Mouse (Mus musculus) liver, embryonic 13.5 days (tissue): ENCODE measurements around the gene Plscr5. TPM values are rescaled to one million over a fixed set of nuclear protein-coding genes. Genes with fewer than 3 reads are reported as not detected.

ENCODE experiments used
- ATAC-seq: fragments of 200-750 bp; cut with Nextera tagmentation; 2 replicates; pipeline ENCODE4 v1.8.0; 2017; ENCODE audit warnings: low read depth, mild to moderate bottlenecking, moderate number of reproducible peaks, moderate library complexity
- DNase-seq: peaks from one replicate; pipeline ENCODE4 v3.0.0; 2022
- H3K27ac ChIP-seq: fragments of 300-500 bp; sonication (generic); 2 replicates; pipeline ENCODE4 v1.5.1; 2015; ENCODE audit warnings: moderate library complexity, mild to moderate bottlenecking, inconsistent platforms
- H3K27me3 ChIP-seq: fragments of 300-500 bp; sonication (generic); 2 replicates; pipeline ENCODE4 v1.6.1; 2015; ENCODE audit warnings: mild to moderate bottlenecking, inconsistent platforms
- H3K36me3 ChIP-seq: fragments of 300-500 bp; sonication (generic); 2 replicates; pipeline ENCODE4 v1.6.1; 2015; ENCODE audit warnings: mild to moderate bottlenecking, inconsistent platforms
- H3K4me1 ChIP-seq: fragments of 300-500 bp; sonication (generic); replicated peaks from 2 replicates; pipeline ENCODE4 v1.6.1; 2015; ENCODE audit warnings: inconsistent platforms
- H3K4me2 ChIP-seq: fragments of 300-500 bp; sonication (generic); 2 replicates; pipeline ENCODE4 v1.6.1; 2015; ENCODE audit warnings: inconsistent platforms, mild to moderate bottlenecking, moderate library complexity
- H3K4me3 ChIP-seq: fragments of 300-500 bp; sonication (generic); replicated peaks from 2 replicates; pipeline ENCODE4 v1.5.1; 2015; ENCODE audit warnings: mild to moderate bottlenecking, inconsistent platforms
- H3K9ac ChIP-seq: fragments of 300-500 bp; sonication (generic); 2 replicates; pipeline ENCODE4 v1.6.1; 2015; ENCODE audit warnings: mild to moderate bottlenecking, inconsistent platforms
- H3K9me3 ChIP-seq: fragments of 300-500 bp; sonication (generic); replicated peaks from 2 replicates; pipeline ENCODE4 v1.6.1; 2016; ENCODE audit warnings: inconsistent platforms
- WGBS: fragments of 180-500 bp; shearing (Covaris S2); methylation state at CpG from one replicate; pipeline ENCODE4 v1.1.7; 2015; ENCODE audit not compliant: insufficient replicate concordance; 5-methylcytosine and 5-hydroxymethylcytosine counted together
- polyA plus RNA-seq: library from polyadenylated mRNA; unstranded; fragments of >200 nt; fragmentation: Nextera tagmentation; extraction: Ambion mirVana; gene quantifications from 2 replicates; pipeline ENCODE4 v1.2.1, GENCODE M21; 2015

Gene Plscr5
- polyA plus RNA-seq, 1 experiment from 2014 or later = not detected

GRCm38 (mm10) chr9:92207757-92208156 lies 15.0 kb downstream of the Plscr5 start:
- no peak for DNase-seq
- Histone ChIP-seq H3K4me3 (no peak overlapping the region), H3K4me2 (no peak overlapping the region), H3K4me1 (no peaks in the 10 kb centered on the region), H3K27me3 (no peaks in the 10 kb centered on the region), H3K9me3 (no peaks in the 10 kb centered on the region), H3K36me3 (no peaks in the 10 kb centered on the region), H3K9ac (no peak overlapping the region), H3K27ac (no peak overlapping the region)
- ATAC-seq = no peak
- 65% methylated on average over 8 of the region's 8 CpGs for WGBS

DNA sequence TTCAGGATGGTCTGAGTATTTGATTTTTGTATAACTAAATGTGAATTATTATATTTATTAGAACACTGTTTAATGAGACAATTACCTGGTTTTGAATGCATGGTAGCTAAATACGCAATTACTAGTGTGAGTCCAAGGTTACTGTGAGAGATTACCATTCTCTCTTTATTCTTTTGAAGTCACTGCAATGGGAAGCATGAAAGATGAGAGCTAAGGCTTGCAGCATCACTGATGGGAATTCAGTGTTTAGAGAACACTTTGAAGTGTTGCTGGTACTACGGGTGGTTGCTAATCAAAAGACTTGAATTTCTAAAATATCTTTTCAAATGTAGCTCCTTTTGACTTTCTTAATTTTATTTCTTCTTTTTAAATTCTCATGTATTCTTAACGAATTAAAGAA lies 17.1 kb downstream of the Plscr5 start:
- DNase-seq (no peak), ATAC-seq (no peak)
- no peak overlapping the region for H3K9ac ChIP-seq
- no peaks in the 10 kb centered on the region for H3K4me1 ChIP-seq
- H3K4me3 ChIP-seq = no peak overlapping the region
- H3K27me3 ChIP-seq = no peaks in the 10 kb centered on the region
- H3K27ac ChIP-seq = no peak overlapping the region
- H3K9me3 ChIP-seq = no peaks in the 10 kb centered on the region
- H3K4me2 ChIP-seq = no peak overlapping the region
- 66% methylated on average over 3 of the region's 3 CpGs for WGBS
- no peaks in the 10 kb centered on the region for H3K36me3 ChIP-seq

DNA sequence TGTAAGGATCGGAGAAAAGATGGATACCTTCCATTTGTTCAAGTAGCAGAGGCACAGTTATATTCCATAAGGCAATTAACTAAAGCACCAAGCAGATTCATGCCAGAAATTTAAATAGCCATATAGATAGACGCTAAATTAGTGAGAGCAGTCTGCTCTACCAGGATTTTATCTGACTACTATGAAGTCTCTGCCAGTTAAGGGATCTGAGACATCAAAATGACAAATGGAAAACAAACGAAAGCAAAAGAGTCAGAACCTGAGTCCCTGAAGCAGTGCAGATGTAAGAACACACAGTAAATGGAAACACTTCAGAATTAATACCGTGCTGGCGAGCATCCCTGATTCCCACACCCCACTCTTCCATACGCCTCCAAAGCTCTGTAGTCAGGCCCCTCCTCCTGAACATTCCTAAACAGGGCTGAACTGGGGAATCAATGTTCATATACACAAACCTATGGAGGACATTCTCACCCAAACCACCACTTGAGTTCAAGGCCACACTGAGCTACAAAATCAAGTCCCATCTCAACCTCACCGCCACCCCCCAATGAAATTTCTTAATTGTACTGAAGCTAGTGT lies 17.7 kb downstream of the Plscr5 start:
- H3K4me1 ChIP-seq = no peaks in the 10 kb centered on the region
- no peaks in the 10 kb centered on the region for H3K27me3 ChIP-seq
- no peaks in the 10 kb centered on the region for H3K9me3 ChIP-seq
- WGBS = 73% methylated on average over 7 of the region's 7 CpGs
- H3K4me2 ChIP-seq = no peak overlapping the region
- H3K4me3 ChIP-seq = no peak overlapping the region
- no peaks in the 10 kb centered on the region for H3K36me3 ChIP-seq
- DNase-seq = no peak
- no peak for ATAC-seq
- no peak overlapping the region for H3K9ac ChIP-seq
- H3K27ac ChIP-seq = no peak overlapping the region

DNA sequence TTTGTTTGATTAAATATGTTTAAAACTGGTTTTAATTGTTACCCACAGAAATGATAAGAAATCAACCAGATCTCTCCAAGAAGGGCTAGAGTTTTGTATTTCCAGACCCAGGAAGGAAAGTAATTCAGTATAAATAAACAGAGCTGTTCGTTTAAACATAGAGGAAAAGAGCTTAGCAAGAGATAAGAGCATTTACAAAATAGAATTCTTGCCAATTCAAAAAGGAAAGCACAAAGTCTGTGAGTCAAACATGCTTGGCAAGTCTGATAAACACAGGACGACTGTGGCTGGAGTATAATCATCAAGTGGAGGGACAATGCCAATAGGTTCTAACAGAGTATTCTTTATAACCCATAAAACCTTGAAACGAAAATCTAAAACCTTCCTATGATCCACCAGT lies 18.3 kb downstream of the Plscr5 start:
- H3K27me3 ChIP-seq = no peaks in the 10 kb centered on the region
- WGBS = 21% methylated on average over 3 of the region's 3 CpGs

GRCm38 (mm10) chr9:92217484-92217883 lies 24.7 kb downstream of the Plscr5 start:
- H3K9ac ChIP-seq = no peak overlapping the region
- no peaks in the 10 kb centered on the region for H3K27me3 ChIP-seq
- H3K36me3 ChIP-seq = no peaks in the 10 kb centered on the region
- WGBS = 16% methylated on average over 4 of the region's 4 CpGs
- ATAC-seq (peak; percentile 50; the same call in 1 of the 2 replicates), DNase-seq (no peak)
- H3K4me3 ChIP-seq = no peak overlapping the region
- no peak overlapping the region for H3K27ac ChIP-seq
- no peaks in the 10 kb centered on the region for H3K4me1 ChIP-seq
- no peaks in the 10 kb centered on the region for H3K9me3 ChIP-seq
- no peak overlapping the region for H3K4me2 ChIP-seq

More for the DNA sequence above, 18.3 kb downstream of the Plscr5 start:
- Histone ChIP-seq H3K36me3 (no peaks in the 10 kb centered on the region), H3K9me3 (no peaks in the 10 kb centered on the region), H3K4me2 (no peak overlapping the region), H3K9ac (no peak overlapping the region), H3K27ac (no peak overlapping the region), H3K4me1 (no peaks in the 10 kb centered on the region), H3K4me3 (no peak overlapping the region)
- no peak for ATAC-seq
- DNase-seq = no peak

DNA sequence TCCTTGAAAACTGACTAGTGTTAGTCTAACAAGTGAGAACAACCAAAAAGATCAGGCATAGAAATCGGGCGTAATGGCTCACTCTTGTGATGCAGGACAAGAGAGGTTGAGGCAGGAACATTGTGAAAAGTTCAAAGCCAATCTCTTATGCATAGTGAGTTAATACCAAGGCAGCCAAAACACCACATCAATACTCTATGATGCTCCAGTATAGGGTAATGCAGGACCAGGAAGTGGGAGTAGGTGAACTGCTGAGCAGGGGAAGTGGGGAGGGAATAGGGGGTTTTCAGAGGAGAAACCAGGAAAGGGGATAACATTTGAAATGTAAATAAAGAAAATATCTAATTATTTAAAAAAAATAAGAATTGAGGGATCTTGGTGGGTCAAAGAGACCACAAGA lies 25.2 kb downstream of the Plscr5 start:
- H3K36me3 ChIP-seq = no peaks in the 10 kb centered on the region
- no peak for DNase-seq

DNA sequence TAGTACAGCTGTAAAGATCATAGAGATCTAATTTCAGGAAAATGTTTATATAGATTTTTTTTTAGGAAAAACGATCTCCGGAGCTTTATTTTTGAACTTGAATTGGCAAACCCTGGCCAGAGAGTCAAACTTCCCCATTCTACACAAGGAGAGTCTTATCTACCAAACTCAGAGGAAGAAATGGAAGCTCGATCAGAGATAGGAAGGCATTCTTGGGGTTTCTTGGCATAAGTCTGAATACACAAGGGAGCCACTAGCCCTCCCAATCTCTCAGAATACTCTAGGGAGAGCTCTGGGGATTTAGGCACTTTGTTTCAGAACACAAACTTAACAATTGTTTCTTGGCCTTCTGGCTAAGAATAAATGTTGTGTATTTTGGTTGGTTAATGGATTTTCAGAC lies 27.4 kb downstream of the Plscr5 start:
- ATAC-seq (no peak), DNase-seq (no peak)
- no peak overlapping the region for H3K9ac ChIP-seq
- H3K36me3 ChIP-seq = no peaks in the 10 kb centered on the region
- no peak overlapping the region for H3K27ac ChIP-seq
- H3K9me3 ChIP-seq = no peaks in the 10 kb centered on the region
- 20% methylated on average over 3 of the region's 3 CpGs for WGBS
- H3K4me3 ChIP-seq = no peak overlapping the region
- H3K4me1 ChIP-seq = no peaks in the 10 kb centered on the region
- no peaks in the 10 kb centered on the region for H3K27me3 ChIP-seq
- H3K4me2 ChIP-seq = no peak overlapping the region

More for the DNA sequence above, 25.2 kb downstream of the Plscr5 start:
- Histone ChIP-seq H3K9me3 (no peaks in the 10 kb centered on the region), H3K27me3 (no peaks in the 10 kb centered on the region), H3K27ac (no peak overlapping the region), H3K4me1 (no peaks in the 10 kb centered on the region), H3K4me2 (no peak overlapping the region), H3K4me3 (no peak overlapping the region), H3K9ac (no peak overlapping the region)
- 59% methylated on average over 2 of the region's 2 CpGs for WGBS
- ATAC-seq = no peak

DNA sequence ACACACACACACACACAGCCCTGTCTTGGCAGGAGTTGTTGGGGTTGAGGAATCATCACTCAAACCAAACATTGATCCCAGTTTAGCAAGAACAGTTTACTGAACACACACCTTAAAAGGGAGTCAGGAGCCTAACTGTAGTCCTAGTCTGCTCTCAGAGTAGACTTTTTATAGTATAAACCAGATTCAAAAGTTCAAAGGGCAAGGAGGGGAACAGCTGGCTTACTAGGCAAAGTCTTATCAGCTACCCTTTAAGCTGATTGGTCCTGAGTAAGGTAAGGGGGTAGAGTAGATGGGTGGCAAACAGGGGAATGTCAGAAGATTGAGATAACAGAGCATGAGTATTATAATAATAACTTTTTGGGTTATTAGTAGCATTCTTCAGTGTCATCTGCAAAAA lies 28.7 kb downstream of the Plscr5 start:
- no peaks in the 10 kb centered on the region for H3K36me3 ChIP-seq
- H3K4me2 ChIP-seq = no peak overlapping the region
- H3K4me1 ChIP-seq = no peaks in the 10 kb centered on the region
- no peak overlapping the region for H3K9ac ChIP-seq
- 0 out of 2 replicates have a peak, but pooled peaks have one; percentile 26 for ATAC-seq
- no peaks in the 10 kb centered on the region for H3K9me3 ChIP-seq
- no peaks in the 10 kb centered on the region for H3K27me3 ChIP-seq
- no peak overlapping the region for H3K4me3 ChIP-seq
- H3K27ac ChIP-seq = no peak overlapping the region
- DNase-seq = no peak

DNA sequence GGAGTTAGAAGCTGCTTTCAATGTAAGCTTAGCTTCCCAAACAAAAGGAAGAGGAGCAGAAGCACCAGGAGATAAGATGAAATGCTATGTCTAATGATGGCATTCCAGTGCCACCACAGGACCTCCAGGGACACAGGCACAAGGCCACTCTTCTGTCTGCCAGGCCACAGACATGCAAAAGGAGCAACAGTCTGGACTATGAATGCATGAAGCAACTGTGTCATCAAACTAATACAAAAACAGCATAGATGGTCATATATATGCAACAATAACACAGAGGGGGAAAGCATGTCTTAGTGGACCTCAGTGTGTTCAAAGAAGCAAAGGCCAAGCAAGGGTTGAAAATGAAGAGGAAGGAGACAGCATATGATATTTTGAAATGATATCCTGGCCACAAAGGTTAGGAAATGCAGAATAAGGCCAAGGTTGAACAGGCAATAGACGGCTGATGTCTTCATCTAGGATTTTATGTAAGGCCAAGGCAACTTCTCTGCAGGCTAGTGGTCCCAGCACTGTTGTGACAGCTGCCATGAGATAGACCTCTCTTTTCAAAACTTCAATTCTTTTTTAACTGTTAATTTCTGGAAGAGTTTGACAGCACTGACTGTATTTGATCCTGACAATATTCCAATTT lies 32.0 kb downstream of the Plscr5 start:
- Histone ChIP-seq H3K4me1 (0 out of 2 replicates have a peak, but pooled peaks cover 3% of the 10 kb centered on the region), H3K36me3 (no peaks in the 10 kb centered on the region), H3K9ac (no peak overlapping the region), H3K9me3 (no peaks in the 10 kb centered on the region), H3K27ac (no peak overlapping the region), H3K27me3 (no peaks in the 10 kb centered on the region), H3K4me2 (no peak overlapping the region), H3K4me3 (no peak overlapping the region)
- ATAC-seq (no peak), DNase-seq (no peak)
- WGBS = 69% methylated on average over 1 of the region's 1 CpGs

GRCm38 (mm10) chr9:92226127-92226655 lies 33.5 kb downstream of the Plscr5 start:
- H3K36me3 ChIP-seq = no peaks in the 10 kb centered on the region
- no peak for ATAC-seq
- no peak overlapping the region for H3K27ac ChIP-seq
- H3K9ac ChIP-seq = no peak overlapping the region
- H3K27me3 ChIP-seq = no peaks in the 10 kb centered on the region
- H3K4me3 ChIP-seq = no peak overlapping the region
- WGBS = 38% methylated on average over 3 of the region's 3 CpGs
- no peak for DNase-seq
- H3K9me3 ChIP-seq = no peaks in the 10 kb centered on the region
- H3K4me1 ChIP-seq = peaks cover 3% of the 10 kb centered on the region; the same call in 1 of the 2 replicates
- no peak overlapping the region for H3K4me2 ChIP-seq

GRCm38 (mm10) chr9:92226795-92227194 lies 34.1 kb downstream of the Plscr5 start:
- no peak overlapping the region for H3K27ac ChIP-seq
- peaks cover 3% of the 10 kb centered on the region; the same call in 1 of the 2 replicates for H3K4me1 ChIP-seq
- H3K9me3 ChIP-seq = no peaks in the 10 kb centered on the region
- H3K9ac ChIP-seq = no peak overlapping the region
- H3K36me3 ChIP-seq = no peaks in the 10 kb centered on the region
- H3K27me3 ChIP-seq = no peaks in the 10 kb centered on the region
- no peak overlapping the region for H3K4me2 ChIP-seq
- no peak overlapping the region for H3K4me3 ChIP-seq
- no peak for DNase-seq
- no peak for ATAC-seq
- WGBS = 30% methylated on average over 3 of the region's 3 CpGs
